Mouse (Mus musculus): ENCODE results near the gene Notch2. TPM values are rescaled to one million over a fixed set of nuclear protein-coding genes. Genes with fewer than 3 reads are reported as not detected.

Gene Notch2
- total and polyA plus RNA-seq, 3 experiments: 3.3 to 11.3 (median 11.1) TPM

DNA sequence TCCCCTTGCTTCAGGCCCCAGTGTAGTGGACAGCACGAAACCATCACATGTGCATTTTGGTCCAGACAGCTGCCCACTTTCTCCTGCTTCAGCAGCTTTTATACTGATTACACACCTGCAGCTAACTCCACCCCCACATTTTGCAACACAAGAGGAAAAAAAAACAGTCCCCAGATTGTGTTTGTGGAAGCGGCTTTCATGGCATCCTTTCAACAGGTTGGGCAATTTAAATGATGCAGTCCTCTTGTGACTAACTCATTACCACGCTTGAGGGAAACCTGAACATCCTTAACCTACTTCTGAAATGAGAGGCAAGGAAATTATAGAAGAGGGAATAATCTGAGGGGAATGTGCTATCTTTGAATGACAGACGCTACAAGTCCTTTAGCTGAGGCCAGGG is 15.0 kb upstream of the Notch2 start:
- Histone ChIP-seq H3K4me2 (ENCODE audit: insufficient read depth, low read depth, poor library complexity, severe bottlenecking) (no peak overlapping the region), H3K9ac (ENCODE audit: insufficient read depth, low read depth) (no peak overlapping the region), H3K27ac (ENCODE audit: insufficient read depth, low read depth) (no peak overlapping the region), H3K79me2 (replicated peaks; ENCODE audit: control insufficient read depth, extremely low read depth, insufficient read depth, poor library complexity, severe bottlenecking) (no peaks in the 10 kb centered on the region), H3K36me3 (replicated peaks in 1 of 2; ENCODE audit: control insufficient read depth in 1 of 2, insufficient read depth in 1 of 2, low read length in 1 of 2) (no peaks in the 10 kb centered on the region), H3K9me3 (replicated peaks; ENCODE audit: low read length) (no peaks in the 10 kb centered on the region), H3K4me1 (ENCODE audit: control insufficient read depth in 1 of 2, insufficient read depth in 2 of 2) (peaks cover 4 to 22% of the 10 kb centered on the region in 2 experiments), H3K27me3 (replicated peaks) (no peaks in the 10 kb centered on the region), H3K4me3 (replicated peaks in 1 of 3; ENCODE audit: low read depth in 2 of 3, low read length in 2 of 3, poor library complexity in 1 of 3) (no peak overlapping the region)
- no peak for DNase-seq (ENCODE audit: extremely low read depth)
- dilution Hi-C loops (cut with MboI; ENCODE audit: extremely low pct_ligation_motif_present, extremely low pct_unique_long_range_greater_than_20kb, low sequenced_read_pairs): no loop called here
- in situ Hi-C loops (cut with MboI; ENCODE audit: low pct_ligation_motif_present, low pct_unique_long_range_greater_than_20kb, low sequenced_read_pairs): no loop called here
- TF ChIP-seq CHD2 (IDR thresholded peaks at IDR 0.05; ENCODE audit: low read length) (no peak), CTCF (conservative IDR thresholded peaks at IDR 0.05 in 1 of 2, IDR thresholded peaks at IDR 0.05 in 1 of 2; ENCODE audit: low read depth in 2 of 2, low read length in 2 of 2) (no peak), GABPA (IDR thresholded peaks at IDR 0.05; ENCODE audit: insufficient replicate concordance, low read depth, low read length) (no peak), POLR2A (IDR thresholded peaks at IDR 0.05; ENCODE audit: low read depth, low read length) (no peak), RAD21 (IDR thresholded peaks at IDR 0.05; ENCODE audit: low read depth, low read length) (no peak), MAZ (IDR thresholded peaks at IDR 0.05; ENCODE audit: low read depth, low read length) (no peak), JUN (IDR thresholded peaks at IDR 0.05; ENCODE audit: insufficient read depth, low read depth, low read length) (no peak), E2F4 (IDR thresholded peaks at IDR 0.05; ENCODE audit: insufficient replicate concordance, low read depth, low read length) (no peak), MAFK (IDR thresholded peaks at IDR 0.05; ENCODE audit: insufficient replicate concordance, low read length) (no peak), HCFC1 (IDR thresholded peaks at IDR 0.05; ENCODE audit: low read depth, low read length) (no peak), TBP (conservative IDR thresholded peaks at IDR 0.05; ENCODE audit: low read depth, low read length) (no peak), IRF4 (IDR thresholded peaks at IDR 0.05; ENCODE audit: low read depth, low read length) (no peak), CHD1 (IDR thresholded peaks at IDR 0.05; ENCODE audit: low read depth, low read length) (no peak), MAX (IDR thresholded peaks at IDR 0.05; ENCODE audit: low read length) (no peak)

DNA sequence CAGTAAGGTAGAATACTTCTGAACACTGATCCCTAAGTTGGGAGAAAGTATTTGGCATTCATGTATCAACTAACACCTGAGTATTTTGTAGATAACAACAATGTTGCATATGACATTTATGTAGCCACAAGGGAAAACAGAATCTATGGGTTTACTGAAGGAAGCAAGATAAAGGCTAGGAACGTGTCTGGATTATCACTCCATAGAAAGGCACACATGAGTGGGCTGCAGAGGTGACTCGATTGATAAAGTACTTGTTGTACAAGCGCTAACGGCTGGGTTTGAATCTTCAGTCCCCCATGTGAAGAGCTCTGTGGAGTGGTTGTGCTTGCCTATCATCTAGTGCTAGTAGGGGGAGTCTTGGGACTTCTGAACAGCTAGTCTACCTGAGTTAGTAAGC is 9.8 kb upstream of the Notch2 start:
- DNase-seq (ENCODE audit: extremely low read depth): no peak
- Histone ChIP-seq H3K4me2 (ENCODE audit: insufficient read depth, low read depth, poor library complexity, severe bottlenecking) (no peak overlapping the region), H3K27ac (ENCODE audit: insufficient read depth, low read depth) (no peak overlapping the region), H3K79me2 (replicated peaks; ENCODE audit: control insufficient read depth, extremely low read depth, insufficient read depth, poor library complexity, severe bottlenecking) (no peaks in the 10 kb centered on the region), H3K36me3 (replicated peaks in 1 of 2; ENCODE audit: control insufficient read depth in 1 of 2, insufficient read depth in 1 of 2, low read length in 1 of 2) (no peaks in the 10 kb centered on the region), H3K9ac (ENCODE audit: insufficient read depth, low read depth) (no peak overlapping the region), H3K4me3 (replicated peaks in 1 of 3; ENCODE audit: low read depth in 2 of 3, low read length in 2 of 3, poor library complexity in 1 of 3) (no peak overlapping the region), H3K9me3 (replicated peaks; ENCODE audit: low read length) (no peaks in the 10 kb centered on the region), H3K4me1 (ENCODE audit: control insufficient read depth in 1 of 2, insufficient read depth in 2 of 2) (peaks cover 4 to 25% of the 10 kb centered on the region in 2 experiments; a peak in 2 of 4 replicates), H3K27me3 (replicated peaks) (no peaks in the 10 kb centered on the region)
- no peak for TF ChIP-seq ZNF384 (IDR thresholded peaks at IDR 0.05; ENCODE audit: low read depth, low read length)
- TF ChIP-seq POLR2A (IDR thresholded peaks at IDR 0.05; ENCODE audit: low read depth, low read length): no peak
- TF ChIP-seq NELFE (IDR thresholded peaks at IDR 0.05; ENCODE audit: low read depth, low read length): no peak
- TF ChIP-seq ZKSCAN1 (IDR thresholded peaks at IDR 0.05; ENCODE audit: borderline replicate concordance, low read depth, low read length): no peak
- TF ChIP-seq RCOR1 (conservative IDR thresholded peaks at IDR 0.05; ENCODE audit: low read depth, low read length): no peak
- TF ChIP-seq JUND (conservative IDR thresholded peaks at IDR 0.05; ENCODE audit: low read depth, low read length): no peak
- TF ChIP-seq SMC3 (IDR thresholded peaks at IDR 0.05; ENCODE audit: low read depth, low read length): no peak
- TF ChIP-seq EP300 (IDR thresholded peaks at IDR 0.05; ENCODE audit: low read length): no peak
- no peak for TF ChIP-seq IRF4 (IDR thresholded peaks at IDR 0.05; ENCODE audit: low read depth, low read length)
- no peak for TF ChIP-seq ZMIZ1 (IDR thresholded peaks at IDR 0.05; ENCODE audit: low read depth, low read length)
- TF ChIP-seq HCFC1 (IDR thresholded peaks at IDR 0.05; ENCODE audit: low read depth, low read length): no peak
- TF ChIP-seq UBTF (IDR thresholded peaks at IDR 0.05; ENCODE audit: low read depth, low read length): no peak
- TF ChIP-seq KAT2A (IDR thresholded peaks at IDR 0.05; ENCODE audit: insufficient replicate concordance, low read length): no peak
- TF ChIP-seq POLR2AphosphoS2 (IDR thresholded peaks at IDR 0.05; ENCODE audit: low read depth, low read length): no peak
- TF ChIP-seq MAX (IDR thresholded peaks at IDR 0.05; ENCODE audit: low read length): no peak
- TF ChIP-seq TCF12 (IDR thresholded peaks at IDR 0.05; ENCODE audit: low read depth, low read length): no peak
- no peak for TF ChIP-seq USF1 (IDR thresholded peaks at IDR 0.05; ENCODE audit: low read depth, low read length)
- in situ Hi-C loops (cut with MboI; ENCODE audit: low pct_ligation_motif_present, low pct_unique_long_range_greater_than_20kb, low sequenced_read_pairs) (no loop called here), dilution Hi-C loops (cut with MboI; ENCODE audit: extremely low pct_ligation_motif_present, extremely low pct_unique_long_range_greater_than_20kb, low sequenced_read_pairs) (no loop called here)

Measured in CH12.LX (cell line).